Mouse (Mus musculus) left cerebral cortex, adult 2 months (tissue): ENCODE data around the gene Gm9970. TPM values are rescaled to one million over a fixed set of nuclear protein-coding genes. Genes with fewer than 3 reads are reported as not detected.
"Not testable (repeated sequence)": the region's sequence is repeated elsewhere in the genome, so short reads cannot be mapped to it uniquely, and the experiment has no call there.

ENCODE experiments used
- DNase-seq, 2 experiments: peaks; one replicate each; pipeline ENCODE4 v3.0.0; 2021 to 2022; ENCODE audit warnings: low spot score in 2 of 2, mixed read lengths in 1 of 2; ENCODE audit errors: extremely low spot score in 1 of 2
- H3K27ac ChIP-seq: fragments of 200-600 bp; 2 replicates; pipeline ENCODE4 v1.8.1; 2022
- H3K4me3 ChIP-seq: fragments of 200-600 bp; 2 replicates; pipeline ENCODE4 v1.8.1; 2022
- CTCF ChIP-seq: fragments of 200-600 bp; IDR thresholded peaks from 2 replicates; pipeline ENCODE4 v1.8.1; 2022; ENCODE audit warnings: antibody characterized with exemption, mild to moderate bottlenecking, moderate library complexity
- intact Hi-C: fragments of 180-260 bp; cut with DNase I; formaldehyde crosslinking; loops from one replicate; pipeline ENCODE4 v1.15.1; 2025
- total RNA-seq, 2 experiments: library from RNA; stranded (reverse); gene quantifications; 2 replicates each; pipeline ENCODE4 v1.2.3; 2021

Gene Gm9970
- total RNA-seq, 2 experiments from 2014 or later: not detected

DNA sequence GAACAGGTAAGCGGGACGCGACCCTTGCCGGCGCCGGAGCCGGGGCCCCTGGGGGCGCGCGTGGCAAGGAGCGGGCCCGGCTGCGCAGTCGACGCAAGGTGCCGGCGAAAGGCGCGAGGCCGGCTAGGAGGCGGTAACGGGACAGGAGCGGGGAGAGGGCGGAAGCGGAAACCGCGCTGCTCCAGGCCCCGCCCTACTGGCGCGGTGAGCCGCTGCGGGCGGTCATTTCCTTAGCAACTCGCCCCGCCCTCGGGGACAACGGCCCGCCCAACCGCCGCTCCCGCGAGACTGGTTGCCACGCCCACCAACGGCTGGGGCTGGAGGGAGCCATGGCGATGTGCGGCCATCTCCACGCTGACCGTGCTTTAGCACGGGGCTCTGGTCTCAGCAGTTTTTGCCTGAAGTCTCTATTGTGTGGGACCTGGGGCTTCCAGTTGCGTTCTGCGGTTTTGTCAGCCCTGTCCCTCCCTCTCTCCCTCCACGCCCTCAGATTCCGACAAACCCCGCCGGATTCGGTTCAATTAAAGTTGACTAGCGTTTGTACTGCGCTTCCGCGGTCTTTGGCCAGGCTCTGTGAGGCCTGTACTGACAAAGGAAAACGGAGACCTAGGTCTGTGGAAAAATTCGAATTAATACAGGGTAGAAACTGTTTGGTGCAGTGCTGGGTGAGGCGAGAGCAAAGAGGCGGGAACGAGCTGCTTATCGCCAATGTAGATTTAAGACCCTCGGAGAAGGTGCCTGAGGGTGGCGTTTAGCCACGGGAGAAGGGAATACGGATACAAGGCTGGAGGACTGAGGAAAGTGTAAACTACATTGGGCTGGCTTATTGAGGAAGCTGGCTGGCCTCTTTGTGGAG is 20.4 kb downstream of the Gm9970 start, which contains the start of gene Ppm1g:
Gene Ppm1g, minus strand, starts transcription at position 240 of the 856 bp plus-strand sequence.
- no peak for TF ChIP-seq CTCF
- H3K4me3 ChIP-seq: peak within 1 kb of the TSS; percentile 97
- intact Hi-C loops: loop anchor here (1.0 kb wide), 1 partner anchor 20 kb away; the partner anchor contains the start of gene Nrbp1
- peak; percentile 97 for DNase-seq
- peak within 1 kb of the TSS; percentile 90 for H3K27ac ChIP-seq

DNA sequence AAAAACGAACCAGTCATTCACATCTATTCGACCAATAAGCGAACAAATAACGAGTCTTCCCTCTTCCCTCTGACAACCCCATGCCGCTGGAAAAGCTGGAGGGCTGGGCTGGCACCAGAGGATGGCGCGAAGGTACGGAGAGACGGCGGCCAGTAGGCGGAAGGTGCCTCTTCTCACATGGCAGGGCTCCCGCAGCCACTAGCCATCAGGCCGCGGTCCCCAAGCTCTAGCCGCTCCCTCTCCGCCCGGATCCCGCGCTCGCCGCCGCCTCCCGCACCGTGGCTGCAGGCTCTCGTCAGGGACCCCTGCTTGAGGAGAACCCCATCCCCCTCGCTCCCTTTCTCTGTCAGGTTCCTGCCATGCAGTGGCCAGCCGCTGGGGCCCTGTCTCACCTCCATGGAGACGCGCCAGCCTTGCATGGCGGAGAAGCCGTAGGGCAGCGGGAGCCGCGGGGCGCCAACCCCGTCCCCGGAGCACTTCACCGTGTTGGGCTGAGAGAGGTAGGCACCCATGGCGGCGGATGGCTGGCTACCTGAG is 21.1 kb downstream of the Gm9970 start:
- intact Hi-C loops: loop anchor here (1.0 kb wide), 1 partner anchor 20 kb away; the partner anchor contains the start of gene Nrbp1
- Histone ChIP-seq H3K4me3 (peak overlapping the region; percentile 97), H3K27ac (peak overlapping the region; percentile 90)
- DNase-seq: peak in 1 of 2 experiments; percentile 45
- peak; percentile 8 for TF ChIP-seq CTCF

DNA sequence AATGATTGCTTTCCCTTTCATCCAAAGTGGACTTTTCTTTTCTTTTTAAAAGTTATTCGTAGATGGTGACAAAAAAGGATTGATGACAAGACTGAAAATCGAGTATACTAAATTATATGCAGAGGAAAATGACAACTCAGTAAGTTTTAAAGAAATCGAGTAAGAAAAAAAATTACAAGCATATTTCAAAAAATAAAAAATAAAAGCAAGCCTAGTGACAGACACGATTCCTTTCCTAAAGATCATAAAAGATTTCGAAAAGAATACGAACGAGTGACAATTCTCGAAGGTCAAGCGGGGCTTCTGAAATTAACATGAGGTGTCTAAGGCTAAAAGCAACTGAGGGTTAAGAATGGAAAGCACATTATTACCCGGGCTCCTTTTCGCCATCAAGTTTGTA is 21.6 kb downstream of the Gm9970 start:
- Histone ChIP-seq H3K4me3 (peak overlapping the region; percentile 97), H3K27ac (peak overlapping the region; percentile 90; the same call in 1 of the 2 replicates)
- TF ChIP-seq CTCF: no peak
- intact Hi-C loops: no loop called here
- DNase-seq: no peak

DNA sequence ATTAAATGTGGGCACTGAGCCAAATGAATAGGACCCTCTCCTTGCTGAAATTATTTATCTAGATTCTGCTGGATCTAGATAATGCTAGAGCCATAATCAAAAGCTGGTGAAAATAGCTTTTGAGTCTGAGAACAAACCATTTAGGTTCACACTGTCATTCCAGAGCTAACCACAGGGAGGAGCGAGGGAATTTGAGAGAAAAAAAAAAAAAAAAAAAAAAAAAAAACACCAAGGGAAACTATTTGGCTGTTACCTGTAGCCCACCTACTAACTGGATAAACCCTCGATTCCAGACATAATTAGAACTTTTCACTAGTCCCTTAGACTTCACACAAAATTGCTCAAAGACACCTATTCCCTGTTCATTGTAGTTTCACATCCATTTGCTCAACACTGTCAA is 22.0 kb downstream of the Gm9970 start:
- Histone ChIP-seq H3K4me3 (peak overlapping the region; percentile 97), H3K27ac (no peak overlapping the region)
- DNase-seq: no peak
- intact Hi-C loops: no loop called here
- TF ChIP-seq CTCF: peak; percentile 55

DNA sequence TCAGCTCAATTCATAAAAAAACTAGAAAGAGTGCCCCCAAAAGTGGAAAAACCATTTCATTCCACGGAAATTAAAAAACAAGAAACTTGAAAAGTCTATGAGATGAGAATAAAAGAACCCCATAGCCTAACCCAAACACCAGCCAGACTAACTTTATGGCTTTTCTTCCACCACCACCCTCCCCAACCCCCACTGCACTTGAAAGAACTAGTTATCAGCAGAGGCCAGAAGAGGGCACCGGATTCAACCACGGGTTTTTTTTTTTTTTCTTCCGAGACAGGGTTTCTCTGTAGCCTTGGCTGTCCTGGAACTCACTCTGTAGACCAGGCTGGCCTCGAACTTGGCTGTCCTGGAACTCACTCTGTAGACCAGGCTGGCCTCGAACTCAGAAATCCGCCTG is 22.7 kb downstream of the Gm9970 start:
- Histone ChIP-seq H3K4me3 (no peak overlapping the region), H3K27ac (no peak overlapping the region)
- no peak for TF ChIP-seq CTCF
- DNase-seq: no peak
- intact Hi-C loops: no loop called here

DNA sequence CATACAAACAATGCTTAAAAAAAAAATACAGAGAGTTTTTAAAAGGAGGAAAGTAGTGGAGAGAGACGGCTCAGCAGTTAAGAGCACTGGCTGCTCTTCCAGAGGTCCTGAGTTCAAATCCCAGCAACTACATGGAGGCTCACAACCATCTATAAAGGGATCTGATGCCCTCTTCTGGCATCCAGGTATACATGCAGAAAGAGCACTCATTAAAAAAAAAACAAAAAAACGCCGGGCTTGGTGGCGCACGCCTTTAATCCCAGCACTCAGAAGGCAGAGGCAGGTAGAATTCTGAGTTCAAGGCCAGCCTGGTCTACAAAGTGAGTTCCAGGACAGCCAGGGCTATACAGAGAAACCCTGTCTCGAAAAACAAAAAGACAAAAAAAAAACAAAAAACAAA is 24.5 kb downstream of the Gm9970 start:
- intact Hi-C loops, H3K27ac ChIP-seq, H3K4me3 ChIP-seq, DNase-seq: not testable (repeated sequence)

DNA sequence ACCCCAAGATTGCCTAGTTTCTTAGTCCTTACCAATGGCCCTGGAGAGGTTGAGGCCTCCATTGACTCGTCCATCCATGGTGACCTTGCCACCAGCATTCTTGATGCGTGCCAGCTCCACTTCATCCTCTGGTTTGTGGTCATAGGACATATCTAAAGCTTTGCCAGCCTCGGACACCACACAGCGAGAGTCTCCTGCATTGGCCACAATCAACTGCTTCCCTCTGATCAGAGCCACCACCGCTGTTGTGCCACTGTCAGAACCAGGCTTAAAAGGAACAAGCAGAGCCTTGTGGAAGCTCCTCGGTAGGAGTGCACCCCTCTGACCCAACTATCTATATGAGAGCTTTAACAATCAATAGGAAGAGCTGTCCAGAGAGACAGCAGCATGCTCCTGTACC is 36.6 kb downstream of the Gm9970 start:
- H3K4me3 ChIP-seq: no peak overlapping the region
- intact Hi-C loops: no loop called here
- DNase-seq: no peak
- H3K27ac ChIP-seq: no peak overlapping the region
- TF ChIP-seq CTCF: no peak

DNA sequence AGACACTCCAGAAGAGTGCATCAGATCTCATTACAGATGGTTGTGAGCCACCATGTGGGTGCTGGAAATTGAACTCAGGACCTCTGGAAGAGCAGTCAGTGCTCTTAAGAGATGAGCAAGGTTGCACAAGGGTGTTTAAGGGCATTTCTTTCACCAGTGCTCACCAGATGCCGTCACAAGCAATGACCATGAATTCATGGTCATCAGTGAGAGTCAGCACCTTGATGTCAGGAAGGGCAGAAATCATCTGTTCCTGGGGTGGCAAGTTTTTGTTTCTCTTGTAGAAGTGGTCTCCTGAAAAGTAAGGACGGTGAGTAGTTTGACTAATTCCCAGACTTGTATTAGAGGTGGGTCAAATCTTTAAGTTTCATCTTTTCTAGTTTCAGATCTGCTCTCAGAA is 37.2 kb downstream of the Gm9970 start:
- Histone ChIP-seq H3K4me3 (no peak overlapping the region), H3K27ac (no peak overlapping the region)
- TF ChIP-seq CTCF: no peak
- intact Hi-C loops: no loop called here
- DNase-seq: no peak

DNA sequence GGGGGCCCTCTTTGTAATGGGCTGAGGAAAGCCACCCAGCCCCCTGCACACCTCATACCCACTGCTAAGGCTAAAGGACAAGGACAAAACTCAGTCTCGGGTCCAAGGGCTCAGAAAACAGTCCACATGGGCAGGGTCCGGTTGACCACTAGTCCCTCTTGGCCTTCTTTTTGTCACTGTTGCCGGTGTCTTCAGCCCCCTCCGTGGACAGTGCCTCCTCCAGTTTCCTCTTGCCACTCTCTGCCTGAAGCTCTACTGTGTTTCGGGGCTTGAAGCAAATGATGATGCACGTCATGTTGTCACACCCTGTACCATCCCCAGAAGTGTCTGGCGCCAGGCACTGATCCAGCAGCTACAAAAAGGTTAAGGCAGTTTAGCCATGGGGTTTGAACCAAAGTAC is 38.1 kb downstream of the Gm9970 start:
- H3K27ac ChIP-seq: peak overlapping the region; percentile 88
- peak overlapping the region; percentile 80; the same call in 1 of the 2 replicates for H3K4me3 ChIP-seq
- intact Hi-C loops: no loop called here

DNA sequence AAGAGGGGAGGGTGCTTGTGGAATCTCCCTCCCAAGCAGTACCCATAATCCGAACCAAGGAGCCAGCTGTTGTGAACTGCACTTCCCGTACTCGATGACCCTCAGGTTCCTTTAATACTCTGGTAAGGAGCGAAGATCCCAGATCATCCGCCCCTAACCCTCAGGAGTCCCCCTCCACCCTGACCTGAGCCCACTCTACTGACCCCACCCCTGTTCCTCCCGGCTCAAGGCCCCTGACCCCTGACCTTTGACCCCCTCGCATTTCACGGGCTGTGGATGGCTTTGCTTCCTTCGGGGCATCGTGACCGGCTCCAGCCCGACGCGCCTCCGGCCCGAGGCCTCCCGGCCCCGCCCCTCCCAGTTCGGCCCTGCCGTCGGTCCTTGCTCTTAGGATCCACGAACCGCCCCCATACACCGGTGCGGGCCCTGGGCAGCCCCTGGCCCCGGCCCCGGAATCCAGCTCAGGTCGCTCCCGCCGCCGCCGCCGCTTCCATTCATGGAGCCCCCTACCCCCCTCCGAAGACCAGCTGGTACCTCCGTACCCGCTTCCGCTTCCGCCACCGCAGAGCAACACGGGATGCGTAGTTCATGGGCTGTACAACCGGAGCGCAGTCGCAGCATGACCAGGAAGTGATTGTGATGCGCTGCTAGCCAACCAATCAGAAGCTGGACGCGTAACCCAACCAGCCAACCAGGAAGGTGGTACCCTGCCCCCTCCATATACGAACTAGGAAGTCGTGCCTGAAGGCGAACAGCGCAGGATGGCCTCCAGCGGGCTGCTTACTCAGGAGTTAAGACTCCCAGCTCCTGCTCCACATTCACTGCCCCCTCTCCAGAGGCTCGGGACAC is 39.1 kb downstream of the Gm9970 start, which contains the start of gene Zfp513:
Gene Zfp513, minus strand, starts transcription at position 562 of the 849 bp plus-strand sequence.
- no peak for TF ChIP-seq CTCF
- Histone ChIP-seq H3K4me3 (peak within 1 kb of the TSS; percentile 80), H3K27ac (peak within 1 kb of the TSS; percentile 89)
- DNase-seq: peak; percentile 93 to 97
- intact Hi-C loops: loop anchor here (1.0 kb wide), 1 partner anchor 9 kb away; the partner anchor contains the start of genes Eif2b4 and Snx17

More for the DNA sequence above, 38.1 kb downstream of the Gm9970 start:
- TF ChIP-seq CTCF: no peak
- no peak for DNase-seq

DNA sequence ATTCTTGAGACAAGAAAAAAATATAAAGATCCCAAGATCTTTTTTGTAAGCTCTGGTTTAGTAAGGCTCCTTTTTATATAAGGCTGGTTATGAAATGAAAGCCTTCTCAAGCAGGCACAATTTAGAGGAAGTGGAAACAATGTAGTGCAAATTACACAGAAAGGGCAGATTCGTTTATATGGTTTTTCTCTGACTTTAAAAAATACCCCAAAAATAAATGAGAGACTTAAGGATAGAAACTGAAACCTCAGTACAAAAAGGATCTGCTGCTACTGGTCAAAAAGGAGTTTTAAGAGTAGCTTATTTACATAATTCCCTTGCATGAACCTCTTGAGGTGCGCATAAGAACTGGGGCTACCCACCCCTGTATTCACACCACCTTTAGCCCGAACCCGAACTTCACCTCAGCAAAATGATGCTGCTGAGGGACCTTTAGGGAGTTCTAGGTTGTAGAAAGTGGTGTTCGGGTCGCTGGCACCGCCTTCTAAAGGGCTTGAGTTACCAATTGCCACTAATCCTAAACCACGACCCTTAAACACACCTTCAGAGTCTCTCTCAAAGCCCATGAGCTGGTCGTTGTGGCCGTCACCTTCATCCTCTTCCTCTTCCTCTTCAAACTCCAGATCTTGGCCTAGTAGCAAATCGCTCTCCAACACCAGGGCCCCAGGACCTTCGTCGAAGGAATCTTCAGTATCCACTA is 39.8 kb downstream of the Gm9970 start:
- Histone ChIP-seq H3K4me3 (peak overlapping the region; percentile 80), H3K27ac (peak overlapping the region; percentile 89)
- no peak for TF ChIP-seq CTCF
- intact Hi-C loops: loop anchor here (1.0 kb wide), 1 partner anchor 8 kb away; the partner anchor contains the start of genes Eif2b4 and Snx17
- no peak for DNase-seq
